9 mouse cellular contexts compared by ENCODE assay signal in the genomic region with DNA sequence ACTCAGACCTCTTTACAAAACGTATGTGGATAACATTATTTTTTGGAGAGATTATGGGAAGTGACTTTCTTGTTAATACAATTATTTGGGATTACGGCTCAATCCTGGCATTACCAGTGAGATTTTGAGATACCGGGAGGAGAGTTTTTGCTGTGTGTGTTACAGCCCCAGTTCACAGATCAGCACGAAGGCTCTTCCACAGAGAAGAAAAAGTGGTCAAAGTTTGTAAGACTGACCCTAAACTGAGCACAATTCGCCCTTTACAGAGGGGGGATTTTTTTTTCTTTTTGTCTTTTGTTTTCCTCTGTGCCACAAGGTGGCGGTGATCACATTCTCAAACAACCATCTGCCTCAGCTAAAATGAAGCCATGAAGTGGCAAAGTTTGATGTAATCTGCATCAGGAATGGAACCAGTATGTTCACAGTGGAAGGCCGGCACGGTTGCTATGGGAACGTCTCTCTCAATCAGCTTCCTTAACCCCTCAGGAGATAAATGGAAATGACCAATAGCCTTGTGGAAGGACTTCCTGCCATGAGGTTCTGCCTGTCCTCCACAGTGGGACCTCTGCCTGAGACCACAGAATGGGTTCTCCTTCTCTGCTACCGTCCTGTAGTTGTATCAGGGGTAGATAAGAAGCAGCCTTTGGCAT.
DNase-seq lines count a peak whose midpoint lies in the region; ATAC-seq and TF ChIP-seq lines count a peak whose summit lies in the region.
"Had no signal": no experiment of that assay in that cellular context is flagged by ENCODE, and none has a peak within 500 bp of the region (broad histone marks: within the 10 kb centered on the region; RNA-seq: fewer than 3 reads in every experiment).

No protein-coding gene starts in this region.

- peak; percentile 83 for TF ChIP-seq CTCF in layer of hippocampus, adult 2 months (conservative IDR thresholded peaks at IDR 0.05)
- TF ChIP-seq CTCF in lung, postnatal 0 days (IDR thresholded peaks at IDR 0.05): peak; percentile 74

- no peak overlapping the region for H3K4me2 ChIP-seq in embryonic facial prominence, embryonic 14.5 days (ENCODE audit: low read depth, low read length)
- no peak overlapping the region for H3K4me2 ChIP-seq in lung, postnatal 0 days (replicated peaks; ENCODE audit: low read depth, low read length)
- H3K4me2 ChIP-seq: liver, embryonic 15.5 days had no signal

- TF ChIP-seq EP300 in lung, postnatal 0 days (IDR thresholded peaks at IDR 0.05): no peak

- intact Hi-C loops in heart, postnatal 14 days (cut with DNase I): loop anchor here (1.0 to 5.0 kb wide), 2 partner anchors 288 to 578 kb away; partner anchors contain the start of gene Gas1

- H3K4me1 ChIP-seq in embryonic facial prominence, embryonic 14.5 days (ENCODE audit: control insufficient read depth, insufficient read depth, low read length): 0 out of 2 replicates have a peak, but pooled peaks cover 6% of the 10 kb centered on the region
- no peaks in the 10 kb centered on the region for H3K4me1 ChIP-seq in lung, postnatal 0 days (ENCODE audit: insufficient read depth, low read depth, low read length)

- H3K4me3 ChIP-seq in embryonic facial prominence, embryonic 14.5 days (ENCODE audit: low read depth, low read length): no peak overlapping the region
- no peak overlapping the region for H3K4me3 ChIP-seq in layer of hippocampus, adult 2 months
- no peak overlapping the region for H3K4me3 ChIP-seq in lung, postnatal 0 days (ENCODE audit: low read depth, low read length)
- H3K4me3 ChIP-seq: liver, embryonic 15.5 days had no signal

- DNase-seq in urinary bladder, adult 18-20 months (ENCODE audit: low spot score in 2 of 2): peak; percentile 15 to 19
- no peak for DNase-seq in urinary bladder, postnatal 10 days (ENCODE audit: low spot score)
- DNase-seq in embryonic facial prominence, embryonic 14.5 days (ENCODE audit: low spot score): peak; percentile 90
- DNase-seq in heart, postnatal 14 days: peak; percentile 36 to 52
- DNase-seq in layer of hippocampus, adult 2 months (ENCODE audit: low spot score in 2 of 2): peak; percentile 39 to 58
- peak; percentile 88 for DNase-seq in lung, postnatal 0 days (ENCODE audit: low spot score)
- DNase-seq in right cerebral cortex, adult 18-20 months: peak; percentile 34
- DNase-seq in spleen, postnatal 36 days (ENCODE audit: low spot score in 2 of 2): no peak

- H3K9me3 ChIP-seq in embryonic facial prominence, embryonic 14.5 days (ENCODE audit: control insufficient read depth, low read length): no peaks in the 10 kb centered on the region
- H3K9me3 ChIP-seq in lung, postnatal 0 days (ENCODE audit: low read length): no peaks in the 10 kb centered on the region
- H3K9me3 ChIP-seq: liver, embryonic 15.5 days had no signal

- no peaks in the 10 kb centered on the region for H3K36me3 ChIP-seq in embryonic facial prominence, embryonic 14.5 days (ENCODE audit: control insufficient read depth, insufficient read depth, low read length)
- H3K36me3 ChIP-seq in lung, postnatal 0 days (ENCODE audit: insufficient read depth, low read length): no peaks in the 10 kb centered on the region
- H3K36me3 ChIP-seq: liver, embryonic 15.5 days had no signal

- H3K27me3 ChIP-seq in embryonic facial prominence, embryonic 14.5 days (replicated peaks; ENCODE audit: control insufficient read depth, insufficient read depth, low read length): no peaks in the 10 kb centered on the region
- no peaks in the 10 kb centered on the region for H3K27me3 ChIP-seq in lung, postnatal 0 days (replicated peaks; ENCODE audit: insufficient read depth, low read length)
- H3K27me3 ChIP-seq: liver, embryonic 15.5 days had no signal

- no peak overlapping the region for H3K27ac ChIP-seq in embryonic facial prominence, embryonic 14.5 days (replicated peaks; ENCODE audit: low read depth, low read length)
- no peak overlapping the region for H3K27ac ChIP-seq in layer of hippocampus, adult 2 months
- H3K27ac ChIP-seq in lung, postnatal 0 days (ENCODE audit: low read length): no peak overlapping the region
- H3K27ac ChIP-seq: liver, embryonic 15.5 days had no signal

- WGBS in embryonic facial prominence, embryonic 14.5 days: 15% methylated on average over 10 of the region's 10 CpGs
- 18% methylated on average over 10 of the region's 10 CpGs for WGBS in lung, postnatal 0 days

- no peak overlapping the region for H3K9ac ChIP-seq in embryonic facial prominence, embryonic 14.5 days (ENCODE audit: low read depth, low read length)
- no peak overlapping the region for H3K9ac ChIP-seq in lung, postnatal 0 days (replicated peaks; ENCODE audit: low read depth)
- H3K9ac ChIP-seq: liver, embryonic 15.5 days had no signal

- ATAC-seq in embryonic facial prominence, embryonic 14.5 days (ENCODE audit: low read depth): 0 out of 2 replicates have a peak, but pooled peaks have one; percentile 36
- peak; percentile 50 for ATAC-seq in lung, postnatal 0 days

Comparison
In these comparisons a context has a peak if more than half of its experiments do, and no peak if none do; other contexts are left out.
1. DNase-seq: peak in urinary bladder, adult 18-20 months (2 of 2), embryonic facial prominence, embryonic 14.5 days (single experiment), heart, postnatal 14 days (2 of 2), layer of hippocampus, adult 2 months (2 of 2), lung, postnatal 0 days (single experiment) and right cerebral cortex, adult 18-20 months (single experiment); none in urinary bladder, postnatal 10 days (single experiment) and spleen, postnatal 36 days (0 of 2).